Mouse (Mus musculus) kidney, adult 2 months (tissue): ENCODE measurements around the gene Ralgps1.

Experiments
- CTCF ChIP-seq: fragments of 200-500 bp; conservative IDR thresholded peaks from 2 replicates; pipeline ENCODE4 v1.5.1; 2011; ENCODE audit warnings: low read depth, mild to moderate bottlenecking, control low read depth, low read length, moderate library complexity, mixed read lengths; ENCODE audit not compliant: insufficient read depth, insufficient read length
- POLR2A ChIP-seq: fragments of 200-500 bp; IDR thresholded peaks from one replicate; pipeline ENCODE4 v1.6.1; 2011; ENCODE audit warnings: low read depth, low read length, control low read depth

GRCm38 (mm10) chr2:33323799-33324595, 47.3 kb downstream of the Ralgps1 start:
- TF ChIP-seq POLR2A (no peak), CTCF (no peak)
